Mouse (Mus musculus) adrenal gland, postnatal 4 days (tissue): ENCODE results near the gene Syne1. TPM values are rescaled to one million over a fixed set of nuclear protein-coding genes. Genes with fewer than 3 reads are reported as not detected.
"Not testable (repeated sequence)": the region's sequence is repeated elsewhere in the genome, so short reads cannot be mapped to it uniquely, and the experiment has no call there.

Source experiments
- DNase-seq, 2 experiments: peaks; one replicate each; pipeline ENCODE4 v3.0.0; 2021 to 2022; ENCODE audit warnings: low spot score in 2 of 2, mixed read lengths in 2 of 2
- total RNA-seq, 2 experiments: library from RNA; stranded (reverse); gene quantifications; 2 replicates each; pipeline ENCODE4 v1.2.3; 2021

Gene Syne1
- total RNA-seq, 2 experiments from 2014 or later: 24.9 to 25.9 TPM

DNA sequence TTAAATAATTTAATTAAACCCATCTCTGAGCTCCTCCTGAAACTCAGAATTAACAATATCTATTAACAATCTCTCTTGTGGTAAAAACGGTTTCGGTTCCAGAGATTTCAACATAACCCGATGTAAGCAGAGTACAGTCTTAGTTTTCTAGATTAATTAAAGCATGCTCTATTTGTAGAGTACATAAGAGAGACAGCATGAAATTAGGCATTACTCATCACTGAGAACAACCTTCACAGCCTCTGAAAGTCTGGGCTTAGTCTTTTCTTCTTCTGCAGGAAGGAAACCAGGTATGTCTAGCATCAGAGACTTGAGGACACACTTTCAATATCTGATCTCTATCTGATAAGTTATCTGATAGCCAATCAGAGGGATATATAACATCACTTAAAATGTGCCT lies 29.0 kb downstream of the Syne1 start:
- no peak for DNase-seq

DNA sequence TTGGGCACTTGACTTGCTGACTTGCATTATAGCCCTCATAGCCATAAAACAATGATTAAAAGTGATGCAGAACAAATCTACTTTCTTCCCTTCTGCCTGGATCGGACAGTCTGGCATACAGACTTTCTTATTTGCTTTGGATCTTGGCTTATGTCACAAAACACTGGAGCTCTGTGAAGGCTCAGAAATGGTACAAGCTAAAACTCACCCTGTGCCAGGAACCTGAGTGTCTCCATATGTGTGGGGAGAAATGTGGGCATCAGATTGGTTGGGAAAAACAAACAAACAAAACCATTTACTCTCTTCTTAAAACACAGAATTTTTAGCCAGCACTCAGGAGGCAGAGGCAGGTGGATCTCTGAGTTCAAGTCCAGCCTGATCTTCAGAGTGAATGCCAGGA lies 30.6 kb downstream of the Syne1 start:
- DNase-seq: no peak

DNA sequence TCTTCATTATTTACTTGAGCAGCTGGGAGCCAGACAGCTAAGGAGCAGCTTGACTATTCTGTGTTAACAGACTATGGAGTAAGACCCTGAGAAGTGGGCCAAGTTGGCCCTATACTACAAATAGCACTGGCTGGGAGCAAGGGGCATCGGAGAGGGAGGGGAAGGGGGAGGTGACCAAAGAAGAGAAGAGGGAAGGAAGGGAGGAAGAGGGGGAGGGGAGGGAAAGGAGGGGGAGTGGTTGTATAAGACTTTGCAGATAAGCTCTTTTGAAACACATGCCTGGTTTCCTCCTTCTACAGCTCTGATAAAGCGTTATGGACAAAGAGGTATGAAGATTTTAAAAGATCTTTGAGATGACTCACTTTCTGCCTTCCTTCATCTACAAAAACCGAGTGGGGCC lies 36.0 kb downstream of the Syne1 start:
- no peak for DNase-seq

DNA sequence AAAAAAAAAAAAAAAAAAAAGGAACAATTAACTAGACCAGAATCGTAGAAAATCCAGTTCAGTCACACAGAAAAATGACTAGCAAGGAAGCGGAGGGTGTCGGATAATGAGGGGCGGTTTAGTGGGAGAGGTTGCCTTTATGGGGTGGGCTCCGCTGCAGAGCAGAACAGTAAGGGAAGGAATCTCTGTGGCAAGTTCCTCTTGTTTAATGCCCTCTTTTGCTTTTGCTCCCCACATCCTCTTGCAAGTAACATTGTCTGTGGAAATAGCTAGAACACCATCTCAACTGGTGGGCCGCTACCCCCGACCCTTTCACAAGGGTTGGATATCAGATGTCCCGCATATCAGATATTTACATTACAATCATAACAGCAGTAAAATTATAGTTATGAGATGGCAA lies 37.1 kb downstream of the Syne1 start:
- no peak for DNase-seq

DNA sequence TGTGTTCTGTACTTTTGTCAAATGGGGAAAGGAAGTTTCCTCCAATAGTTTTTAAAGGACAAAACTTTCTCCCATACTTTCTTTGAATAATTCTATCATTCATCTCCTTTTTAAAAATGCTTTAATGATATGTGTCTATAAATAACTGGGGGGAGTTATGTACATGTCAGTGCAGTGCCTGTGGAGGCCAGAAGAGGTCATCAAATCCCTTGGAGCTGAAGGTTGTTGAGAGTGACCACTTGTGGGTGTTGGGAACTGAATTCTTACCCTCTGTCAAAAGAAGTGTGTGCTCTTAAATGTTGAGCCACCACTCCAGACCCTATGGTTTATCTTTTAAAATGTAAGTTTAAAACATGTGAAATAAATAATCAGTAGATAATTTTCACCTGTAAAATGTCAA lies 39.0 kb downstream of the Syne1 start:
- DNase-seq: no peak

DNA sequence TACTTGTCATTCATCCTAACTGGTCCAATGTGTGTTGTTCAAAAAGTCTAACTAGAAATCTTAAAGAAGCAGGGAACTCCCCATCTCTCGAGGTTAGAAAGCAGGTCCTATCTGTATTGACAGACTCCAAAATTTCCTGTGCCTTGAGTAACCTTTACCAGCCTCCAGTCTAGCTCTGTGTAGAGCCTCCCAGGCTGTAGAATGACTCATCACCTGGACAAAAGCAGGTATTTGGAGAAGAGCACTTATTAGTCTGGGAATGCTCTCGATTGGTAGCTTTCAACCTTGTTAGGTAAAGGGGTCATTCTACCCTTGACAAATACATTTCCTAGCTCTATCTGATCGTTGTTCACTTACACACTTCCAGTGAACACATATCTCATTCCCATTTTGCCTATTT lies 39.9 kb downstream of the Syne1 start:
- DNase-seq: no peak

DNA sequence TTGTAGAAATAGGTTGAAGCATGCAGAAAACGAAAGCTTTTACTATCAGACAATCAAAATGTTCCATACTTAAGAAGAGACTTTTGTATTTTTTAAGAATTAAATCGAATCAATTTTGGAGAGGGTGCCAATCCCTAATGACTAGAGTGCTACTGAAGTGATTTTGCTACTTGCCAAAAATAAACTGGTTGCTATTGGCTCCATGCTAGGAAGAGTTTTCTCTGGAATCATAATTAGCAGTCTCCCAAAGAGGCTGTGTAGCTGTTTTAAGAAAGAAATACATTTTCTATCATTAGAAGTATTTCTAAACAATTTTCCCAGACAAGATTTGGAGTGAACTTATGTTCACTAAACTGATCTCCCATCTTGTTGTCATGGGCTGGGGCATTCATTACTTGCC lies 43.8 kb downstream of the Syne1 start:
- DNase-seq: no peak

DNA sequence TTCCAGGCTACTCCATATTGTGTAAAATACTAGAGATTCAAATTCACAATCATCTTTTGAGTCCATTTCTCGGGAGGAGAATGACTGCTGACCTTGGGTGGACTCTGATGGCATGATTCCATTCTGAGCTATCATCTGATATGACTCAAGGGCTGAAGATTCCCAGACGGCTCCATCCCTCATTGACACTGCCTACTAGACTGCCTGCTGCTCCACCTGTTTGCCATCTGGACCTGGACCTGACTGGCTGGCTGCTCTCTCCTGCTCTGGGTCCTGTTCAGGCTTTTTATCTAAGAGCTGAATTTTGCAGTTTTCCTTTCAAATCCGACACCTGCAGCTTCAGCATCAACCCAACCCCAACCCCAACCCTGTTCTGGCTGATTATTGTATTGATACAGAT lies 46.5 kb downstream of the Syne1 start:
- no peak for DNase-seq

DNA sequence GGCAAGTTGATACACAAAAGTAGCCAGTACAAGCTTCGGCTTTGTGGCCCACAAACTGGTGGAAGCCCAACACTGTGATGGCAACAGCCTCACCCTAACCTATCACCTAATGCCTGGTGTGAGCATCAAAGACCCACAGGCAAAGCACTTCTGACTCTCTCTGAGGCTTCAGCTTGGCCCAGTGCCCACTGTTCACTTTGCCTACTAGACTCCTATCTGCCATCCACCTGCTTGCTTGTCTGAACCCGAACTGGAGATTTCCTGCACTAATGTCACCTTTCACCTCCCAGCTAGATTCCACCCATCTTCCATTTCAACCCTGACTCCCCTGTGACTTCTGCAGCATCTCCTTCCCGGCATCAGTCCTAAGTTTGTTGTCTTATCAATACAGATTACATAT lies 47.4 kb downstream of the Syne1 start:
- no peak for DNase-seq

DNA sequence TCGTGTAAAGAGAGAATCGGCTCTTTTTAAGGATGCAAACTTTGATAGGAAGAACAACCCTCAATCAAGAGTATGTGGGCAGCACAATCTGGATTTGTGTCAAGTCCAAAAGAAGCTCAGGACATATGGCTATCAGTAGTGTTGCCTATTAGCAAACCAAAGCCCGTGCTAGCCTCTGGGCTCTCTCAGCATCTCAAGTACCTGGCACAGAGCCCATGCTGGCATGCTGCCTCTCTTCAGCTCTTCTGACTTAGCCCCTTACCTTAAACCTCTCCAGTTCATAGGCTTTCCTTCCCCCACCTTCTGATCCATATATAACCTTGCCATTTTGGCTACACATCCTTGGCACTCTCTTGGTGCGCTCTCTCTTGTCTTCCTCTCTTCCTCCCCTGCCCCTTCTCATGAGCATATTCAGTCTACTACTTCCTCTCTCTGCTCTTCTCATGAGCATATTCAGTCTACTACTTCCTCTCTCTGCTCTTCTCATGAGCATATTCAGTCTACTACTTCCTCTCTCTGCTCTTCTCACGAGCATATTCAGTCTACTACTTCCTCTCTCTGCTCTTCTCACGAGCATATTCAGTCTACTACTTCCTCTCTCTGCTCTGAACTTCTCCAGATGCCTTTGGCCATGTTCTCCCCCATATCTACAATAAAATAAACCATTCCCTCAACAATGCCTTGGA lies 51.5 kb downstream of the Syne1 start:
- DNase-seq: not testable (repeated sequence)

DNA sequence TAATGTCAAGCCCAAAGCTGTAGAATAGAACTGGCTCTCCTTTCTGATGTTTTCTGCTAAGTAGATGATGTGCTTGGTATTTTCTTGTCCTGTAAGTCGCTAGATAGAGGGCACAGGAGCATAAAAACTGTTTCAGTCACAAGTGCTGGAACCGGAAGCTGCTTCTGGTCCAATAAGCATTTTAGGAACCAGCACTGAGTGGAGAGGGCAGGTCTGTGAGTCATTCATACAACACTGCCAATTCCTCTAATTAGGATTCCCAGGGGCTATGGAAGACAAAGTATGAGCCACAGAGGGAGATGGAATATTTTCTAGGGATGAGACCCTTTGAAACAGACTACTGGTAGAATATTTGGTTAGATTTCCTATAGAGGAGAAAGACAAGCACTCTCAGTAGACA lies 53.4 kb downstream of the Syne1 start:
- DNase-seq: no peak

DNA sequence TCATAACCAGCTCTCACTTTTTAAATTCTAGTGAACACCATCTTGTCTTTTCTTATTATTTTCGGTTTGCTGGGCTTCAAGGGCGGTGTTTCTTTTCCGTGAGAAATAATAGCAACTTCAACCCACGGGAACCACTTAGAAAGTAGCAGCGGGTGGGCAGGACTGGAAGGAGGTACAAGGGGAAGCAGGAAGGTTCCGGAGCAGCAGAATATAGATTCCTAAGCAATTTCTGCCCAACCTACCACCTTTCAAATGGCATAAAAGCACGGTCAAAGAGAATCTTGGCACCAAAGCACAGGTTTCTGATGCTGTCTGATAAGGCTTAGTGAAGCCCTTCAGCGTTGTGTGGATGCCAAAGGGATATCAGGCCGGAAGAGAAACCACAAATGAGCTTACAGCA lies 60.2 kb downstream of the Syne1 start:
- no peak for DNase-seq

DNA sequence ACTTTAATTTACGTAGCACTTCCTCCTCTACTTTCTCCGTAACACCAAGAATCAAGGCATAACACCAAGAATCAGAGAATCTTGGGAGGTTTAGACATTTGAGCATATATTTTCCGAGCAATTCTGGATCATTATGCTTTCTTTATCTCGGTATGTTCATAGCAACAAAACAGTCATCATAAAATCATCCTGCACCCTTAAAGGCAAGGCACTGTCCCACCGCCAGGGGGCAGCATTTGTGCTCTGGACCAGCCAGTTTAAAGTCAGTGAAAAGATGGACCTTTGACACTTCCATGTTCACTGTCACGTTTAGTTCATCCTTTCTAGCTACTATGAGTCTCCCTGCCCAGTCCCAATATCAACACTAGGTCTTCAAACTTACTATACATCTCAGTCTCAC lies 61.3 kb downstream of the Syne1 start:
- no peak for DNase-seq

DNA sequence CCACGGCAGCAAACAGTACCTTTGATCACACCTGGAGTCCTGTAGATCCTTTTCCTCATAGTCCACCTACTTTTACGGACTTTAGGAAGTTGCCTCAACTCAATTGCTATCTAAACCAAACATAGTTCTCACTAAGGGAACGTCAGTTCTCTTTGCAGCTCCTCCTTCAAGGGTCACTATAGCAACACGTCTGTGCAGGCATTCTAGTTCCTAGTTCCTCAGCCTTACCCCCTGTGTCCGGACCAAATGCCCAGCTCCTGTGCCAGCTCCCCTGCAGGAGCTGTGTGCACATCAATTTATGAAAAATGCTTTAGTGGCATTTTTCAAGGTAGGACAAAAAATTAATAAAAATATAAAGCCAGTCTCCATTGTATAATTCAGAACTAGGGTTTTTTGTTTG lies 63.2 kb downstream of the Syne1 start:
- DNase-seq: no peak

DNA sequence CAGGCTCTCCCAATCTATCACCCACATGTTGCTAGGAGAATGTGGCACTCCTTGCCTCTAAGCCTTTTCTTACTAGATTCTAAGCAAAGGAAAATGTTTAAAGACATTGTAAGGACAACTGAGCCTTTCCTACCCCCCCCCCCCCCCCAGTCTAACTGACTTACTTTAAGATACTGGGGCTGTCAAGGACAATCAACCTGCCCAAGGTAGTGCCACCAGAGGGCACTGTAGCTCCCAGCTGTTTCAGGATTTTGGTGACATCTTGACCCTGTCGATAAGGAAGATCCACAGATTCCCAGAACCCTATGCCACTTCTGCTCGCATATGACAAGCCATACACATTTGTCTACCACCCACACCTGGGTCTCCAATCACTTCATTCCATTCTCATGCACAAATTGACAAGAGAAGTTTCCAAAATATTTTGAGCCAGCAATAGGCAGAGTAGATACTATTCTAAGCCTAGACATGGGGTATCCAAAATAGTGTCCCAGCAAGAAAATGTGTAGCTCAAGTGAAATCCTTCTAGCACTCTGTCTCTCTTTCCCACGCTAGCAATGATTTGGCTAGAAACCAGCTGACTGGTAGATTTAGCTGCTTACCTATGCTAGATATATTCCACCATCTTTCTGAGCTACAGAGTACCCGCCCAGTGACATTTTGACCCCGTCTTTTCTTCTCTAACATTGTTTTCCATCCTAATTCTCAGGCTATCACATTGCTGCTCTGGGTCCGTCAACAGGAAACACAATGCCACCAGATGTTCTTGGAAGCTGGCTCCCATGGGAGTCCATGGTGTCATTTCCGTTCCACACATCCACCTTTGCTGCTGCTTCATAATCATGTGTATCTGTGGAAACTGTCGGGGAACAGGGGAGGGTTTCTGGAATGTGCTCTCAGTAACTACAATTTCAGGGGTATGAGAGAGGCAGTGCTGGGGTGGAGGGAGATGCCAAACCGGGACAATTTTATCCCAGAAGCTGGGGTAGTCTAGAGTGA lies 70.4 kb downstream of the Syne1 start:
- no peak for DNase-seq

DNA sequence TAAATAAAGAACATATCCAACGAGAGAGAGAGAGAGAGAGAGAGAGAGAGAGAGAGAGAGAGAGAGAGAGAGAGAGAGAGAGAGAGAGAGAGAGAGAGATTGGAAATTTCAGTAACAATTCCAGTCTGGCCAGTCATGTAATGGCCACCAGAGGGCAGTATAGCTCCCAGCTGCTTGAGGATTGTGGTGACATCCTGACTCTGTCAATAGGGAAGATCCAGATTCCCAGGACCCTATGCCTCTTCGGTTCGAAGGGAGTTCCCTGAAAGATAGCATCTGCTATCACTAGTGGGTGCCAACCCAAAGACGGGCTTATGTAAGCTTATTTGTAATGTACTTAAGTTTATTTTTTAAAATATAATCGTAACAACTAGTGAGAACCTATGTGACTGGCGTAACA lies 71.2 kb downstream of the Syne1 start:
- no peak for DNase-seq

DNA sequence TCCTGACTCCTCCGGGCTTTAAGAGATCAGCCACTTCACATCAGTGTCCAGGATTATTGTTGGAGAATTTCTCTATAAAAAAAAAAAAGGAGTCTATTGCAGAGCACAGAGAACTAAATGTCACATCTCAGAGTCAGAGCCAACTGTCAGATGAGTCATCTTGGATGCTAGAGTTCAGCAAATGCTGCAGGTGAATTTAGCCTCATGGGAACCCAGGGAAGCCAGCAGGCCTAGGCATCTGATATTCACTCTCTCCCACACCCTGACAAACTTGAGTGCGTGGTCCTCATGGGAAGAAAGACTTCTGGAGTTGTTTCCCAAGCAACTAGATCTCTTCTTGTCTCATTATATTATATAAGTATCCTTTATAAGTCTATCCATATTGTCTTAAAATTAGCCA lies 82.6 kb downstream of the Syne1 start:
- no peak for DNase-seq

DNA sequence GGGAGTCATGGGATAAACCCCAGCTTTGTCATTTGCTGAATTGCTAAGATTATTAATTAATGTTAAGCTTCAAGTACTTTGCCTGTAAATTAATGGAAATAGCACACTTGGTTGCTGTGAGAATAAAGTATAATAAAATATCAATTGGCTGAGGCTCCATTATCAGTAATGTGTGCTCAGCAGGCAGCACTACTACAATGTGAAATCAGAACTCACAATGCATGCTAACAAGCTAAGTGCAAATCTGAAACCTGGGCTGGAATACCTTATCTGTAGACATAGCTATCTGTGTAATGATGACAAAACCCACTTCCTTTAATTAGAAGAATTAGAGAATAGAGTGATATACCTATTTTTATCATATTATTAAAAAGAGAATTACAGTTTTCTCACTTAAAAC lies 97.5 kb downstream of the Syne1 start:
- no peak for DNase-seq

DNA sequence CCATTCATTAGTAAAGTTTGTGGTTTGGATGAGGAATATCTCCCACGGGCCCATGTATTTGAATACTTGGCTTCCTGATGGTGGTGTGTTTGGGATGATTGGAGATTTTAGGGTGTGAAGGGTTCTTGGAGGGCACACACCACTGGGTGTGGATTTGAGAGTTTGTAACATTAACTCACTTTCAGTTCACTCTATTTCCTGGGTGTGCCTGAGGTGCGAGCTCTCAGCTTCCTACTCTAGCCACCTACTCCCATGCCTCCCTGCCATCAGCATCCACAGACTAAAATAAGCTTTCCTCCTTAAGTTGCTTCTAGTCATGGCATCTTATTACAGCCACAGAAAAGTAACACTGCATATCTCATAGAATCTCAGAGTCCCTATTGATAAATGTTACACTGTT lies 101.3 kb downstream of the Syne1 start:
- no peak for DNase-seq

DNA sequence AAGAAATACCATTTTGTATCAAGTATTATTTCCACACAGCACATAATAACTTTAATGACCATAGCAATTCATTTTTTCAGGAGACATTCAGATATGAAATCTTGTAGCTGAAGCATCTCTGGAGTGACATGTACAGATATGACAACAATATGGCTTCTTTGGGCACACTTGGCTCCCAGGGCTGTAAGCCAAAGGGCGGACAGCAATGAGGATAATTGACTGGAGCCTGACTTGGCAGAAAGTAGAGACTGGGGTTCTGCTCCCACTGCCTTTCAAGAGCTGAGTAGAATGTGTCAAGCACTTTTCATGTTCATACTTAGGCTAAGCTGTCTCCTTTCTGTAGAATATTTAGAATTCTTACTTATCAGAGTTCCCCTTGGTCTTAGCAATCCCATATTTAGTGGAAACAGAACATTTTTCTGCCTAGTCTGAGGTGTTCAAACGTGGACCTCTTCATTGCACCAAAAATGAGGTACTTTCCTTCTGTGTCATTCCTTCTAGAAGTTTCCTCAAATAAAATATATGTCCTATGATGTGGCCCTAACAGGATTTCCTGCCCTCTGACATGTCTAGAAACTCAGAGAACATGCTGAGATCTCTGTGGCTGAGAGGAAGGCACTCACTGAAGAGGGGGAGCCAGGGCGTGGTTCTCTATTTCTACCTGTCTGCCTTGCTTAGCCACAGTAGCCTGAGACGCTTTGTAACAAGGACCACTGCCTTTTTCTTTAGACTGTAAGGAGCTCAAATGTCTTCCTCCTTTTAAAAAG lies 103.1 kb downstream of the Syne1 start:
- DNase-seq: no peak

DNA sequence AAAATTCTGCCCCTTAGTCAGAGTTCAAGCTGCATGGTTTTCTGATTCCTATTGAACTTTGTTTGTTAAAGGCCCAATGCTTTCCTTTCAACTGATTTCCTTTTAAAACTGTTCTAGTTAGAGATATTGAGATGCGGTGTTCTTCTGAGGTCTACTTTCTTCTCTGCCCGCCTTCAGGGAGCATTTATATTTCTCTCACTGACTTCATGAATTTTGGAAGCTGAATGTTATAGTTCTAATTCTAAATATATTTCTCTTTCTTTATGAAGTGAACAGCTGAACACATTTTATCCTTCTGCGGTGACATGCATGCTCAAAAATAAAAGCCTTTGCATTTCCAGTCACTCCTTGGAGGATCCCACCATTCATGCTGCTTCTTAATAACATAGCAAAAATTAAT lies 106.0 kb downstream of the Syne1 start:
- no peak for DNase-seq

DNA sequence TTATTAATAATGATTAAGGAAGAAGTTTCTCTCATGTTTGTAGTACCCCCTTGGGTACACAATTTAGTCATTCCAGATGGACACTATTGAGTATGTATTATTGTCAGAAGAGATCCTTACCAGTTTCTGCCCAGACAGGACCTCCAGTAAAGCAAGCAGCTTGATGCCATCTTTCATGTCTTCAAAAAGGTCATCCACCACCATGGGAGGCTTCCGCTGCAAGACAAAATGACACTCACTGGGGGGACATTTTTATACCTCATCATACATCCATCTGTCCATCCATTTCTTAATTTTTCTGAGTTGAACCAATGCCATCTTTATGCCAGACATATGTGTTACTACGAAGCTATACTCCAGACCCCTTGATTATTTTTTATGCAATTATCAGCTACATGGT lies 108.3 kb downstream of the Syne1 start:
- DNase-seq: no peak
